Mouse (Mus musculus): ENCODE data around the gene Osgin1. TPM values are rescaled to one million over a fixed set of nuclear protein-coding genes. Genes with fewer than 3 reads are reported as not detected.

The Osgin1 gene
- polyA plus RNA-seq, 1 experiment from 2014 or later: 0.76 TPM

- Histone ChIP-seq H3K4me1 (peaks cover 23% of the 10 kb centered on the region), H3K4me2 (replicated peaks) (no peak overlapping the region), H3K27me3 (no peaks in the 10 kb centered on the region), H3K36me3 (no peaks in the 10 kb centered on the region), H3K4me3 (no peak overlapping the region), H3K9me3 (no peaks in the 10 kb centered on the region), H3K27ac (no peak overlapping the region; the same call in 1 of the 2 replicates), H3K9ac (no peak overlapping the region)
- 88% methylated on average over 10 of the region's 10 CpGs for WGBS
- ATAC-seq (ENCODE audit: low FRiP score, low read depth): no peak
Observed at GRCm38 (mm10) chr8:119425533-119425932, 8.4 kb upstream of the Osgin1 start.

DNA sequence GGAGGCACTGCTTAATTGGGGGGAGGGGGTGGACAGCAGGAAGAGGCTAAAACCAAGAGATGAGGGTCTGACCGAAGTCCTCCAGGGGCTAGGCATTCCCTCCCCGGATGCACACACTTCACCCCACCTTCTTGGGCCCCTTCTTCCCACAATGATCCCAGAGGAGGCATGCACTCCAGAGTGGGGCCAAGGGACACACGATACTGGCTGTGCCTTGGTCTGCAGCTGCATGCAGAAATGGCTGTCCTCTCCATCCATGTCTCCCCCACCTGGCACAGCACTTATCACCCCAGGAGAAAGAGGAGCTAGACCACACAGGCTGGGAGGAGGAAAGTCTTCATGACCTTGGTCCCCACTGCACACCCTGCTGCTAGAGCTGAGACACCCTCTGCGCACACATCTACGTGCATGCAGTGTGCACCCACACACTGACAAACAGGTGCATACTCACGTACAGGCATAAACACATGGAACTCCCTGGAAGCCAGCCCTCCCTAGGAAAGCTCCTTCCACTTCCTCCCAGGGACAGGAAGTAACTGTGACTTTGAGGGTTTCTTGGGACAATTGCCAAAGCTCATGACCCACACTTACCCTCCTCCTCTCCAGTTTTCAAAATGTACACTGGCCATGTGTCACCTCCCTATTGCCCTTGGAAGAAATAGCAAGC, 7.7 kb upstream of the Osgin1 start:
- no peaks in the 10 kb centered on the region for H3K27me3 ChIP-seq
- H3K4me3 ChIP-seq: no peak overlapping the region
- H3K9ac ChIP-seq: no peak overlapping the region
- 75% methylated on average over 6 of the region's 6 CpGs for WGBS
- H3K4me2 ChIP-seq (replicated peaks): no peak overlapping the region
- ATAC-seq (ENCODE audit: low FRiP score, low read depth): no peak
- H3K36me3 ChIP-seq: no peaks in the 10 kb centered on the region
- peaks cover 23% of the 10 kb centered on the region for H3K4me1 ChIP-seq
- H3K9me3 ChIP-seq: no peaks in the 10 kb centered on the region
- peak overlapping the region; percentile 61; the same call in 1 of the 2 replicates for H3K27ac ChIP-seq

DNA sequence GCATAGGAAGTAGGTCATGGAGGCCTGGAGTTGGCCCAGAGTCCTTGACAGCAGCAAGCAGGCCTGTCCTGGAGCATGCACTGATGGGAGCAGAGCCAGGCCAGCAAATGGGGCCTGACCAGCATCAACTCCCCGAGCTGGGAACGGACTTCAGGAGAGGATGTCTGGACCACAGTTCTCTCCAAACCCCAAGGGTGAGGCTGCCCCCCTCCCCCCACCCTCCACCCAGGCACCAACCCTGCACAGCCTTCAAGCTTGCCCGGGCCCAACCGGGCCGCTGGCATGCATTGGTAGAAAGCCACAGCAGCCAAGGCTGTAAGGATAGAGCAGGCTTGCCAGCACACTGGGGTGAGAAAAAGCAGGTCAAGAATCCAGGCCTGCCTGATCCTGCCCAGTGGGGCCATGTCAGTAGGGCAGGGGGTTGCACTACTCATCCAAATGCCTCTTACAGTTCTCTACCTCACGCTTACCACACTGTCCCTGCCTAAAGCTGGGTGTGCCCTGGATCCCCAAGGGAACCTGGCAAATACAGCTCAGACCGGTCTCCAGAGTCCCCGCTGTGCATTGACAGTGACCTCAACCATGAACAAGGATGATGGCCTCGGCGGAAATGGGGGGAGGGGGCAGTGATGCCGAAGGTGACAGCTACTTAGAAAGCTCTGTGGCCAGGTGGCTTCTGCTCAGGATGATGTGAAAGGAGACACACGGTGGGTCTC, 6.1 kb upstream of the Osgin1 start:
- H3K4me1 ChIP-seq: peaks cover 13% of the 10 kb centered on the region
- 75% methylated on average over 12 of the region's 12 CpGs for WGBS
- H3K4me3 ChIP-seq: no peak overlapping the region
- no peaks in the 10 kb centered on the region for H3K9me3 ChIP-seq
- H3K27me3 ChIP-seq: no peaks in the 10 kb centered on the region
- H3K27ac ChIP-seq: no peak overlapping the region
- no peaks in the 10 kb centered on the region for H3K36me3 ChIP-seq
- no peak overlapping the region for H3K4me2 ChIP-seq (replicated peaks)
- no peak for ATAC-seq (ENCODE audit: low FRiP score, low read depth)
- H3K9ac ChIP-seq: no peak overlapping the region

DNA sequence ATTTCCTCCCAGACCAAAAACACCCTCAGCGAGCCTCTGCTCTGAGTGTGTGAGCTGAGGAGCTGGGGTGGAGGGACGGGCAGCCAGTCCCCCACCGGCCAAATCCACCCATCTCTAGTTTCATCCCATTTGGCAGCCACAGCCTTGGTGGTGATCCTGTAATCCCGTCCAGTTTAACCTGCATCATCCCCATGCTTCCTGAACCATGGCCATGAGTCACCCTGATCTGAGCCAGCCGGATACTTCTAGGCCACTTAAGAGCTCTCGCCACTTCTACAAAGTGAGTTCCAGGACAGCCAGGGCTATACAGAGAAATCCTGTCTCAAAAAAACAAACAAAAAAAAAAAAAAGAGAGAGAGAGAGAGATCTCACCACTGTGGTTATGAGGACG, 5.6 kb upstream of the Osgin1 start:
- no peaks in the 10 kb centered on the region for H3K9me3 ChIP-seq
- H3K36me3 ChIP-seq: no peaks in the 10 kb centered on the region
- ATAC-seq (ENCODE audit: low FRiP score, low read depth): no peak
- no peak overlapping the region for H3K4me2 ChIP-seq (replicated peaks)
- H3K27me3 ChIP-seq: no peaks in the 10 kb centered on the region
- H3K27ac ChIP-seq: no peak overlapping the region
- 70% methylated on average over 7 of the region's 7 CpGs for WGBS
- H3K4me3 ChIP-seq: no peak overlapping the region
- peaks cover 13% of the 10 kb centered on the region for H3K4me1 ChIP-seq
- H3K9ac ChIP-seq: no peak overlapping the region

GRCm38 (mm10) chr8:119428766-119429327, 5.1 kb upstream of the Osgin1 start:
- no peak for ATAC-seq (ENCODE audit: low FRiP score, low read depth)
- no peaks in the 10 kb centered on the region for H3K27me3 ChIP-seq
- no peak overlapping the region for H3K4me2 ChIP-seq (replicated peaks)
- 79% methylated on average over 5 of the region's 5 CpGs for WGBS
- no peak overlapping the region for H3K9ac ChIP-seq
- H3K36me3 ChIP-seq: no peaks in the 10 kb centered on the region
- H3K4me3 ChIP-seq: no peak overlapping the region
- no peak overlapping the region for H3K27ac ChIP-seq
- H3K9me3 ChIP-seq: no peaks in the 10 kb centered on the region
- peaks cover 8% of the 10 kb centered on the region for H3K4me1 ChIP-seq

- Histone ChIP-seq H3K9me3 (no peaks in the 10 kb centered on the region), H3K27me3 (no peaks in the 10 kb centered on the region), H3K27ac (no peak overlapping the region), H3K4me3 (no peak overlapping the region), H3K36me3 (no peaks in the 10 kb centered on the region), H3K9ac (no peak overlapping the region), H3K4me2 (replicated peaks) (no peak overlapping the region), H3K4me1 (peaks cover 5% of the 10 kb centered on the region; the same call in 1 of the 2 replicates)
- ATAC-seq (ENCODE audit: low FRiP score, low read depth): no peak
- WGBS: 84% methylated on average over 3 of the region's 3 CpGs
Observed at GRCm38 (mm10) chr8:119429552-119429951, 4.4 kb upstream of the Osgin1 start.

GRCm38 (mm10) chr8:119430250-119430649, 3.7 kb upstream of the Osgin1 start:
- H3K9me3 ChIP-seq: no peaks in the 10 kb centered on the region
- H3K4me3 ChIP-seq: no peak overlapping the region
- H3K27ac ChIP-seq: no peak overlapping the region
- no peak for ATAC-seq (ENCODE audit: low FRiP score, low read depth)
- H3K36me3 ChIP-seq: no peaks in the 10 kb centered on the region
- H3K9ac ChIP-seq: no peak overlapping the region
- no peak overlapping the region for H3K4me2 ChIP-seq (replicated peaks)
- WGBS: 69% methylated on average over 8 of the region's 8 CpGs
- peaks cover 5% of the 10 kb centered on the region; the same call in 1 of the 2 replicates for H3K4me1 ChIP-seq
- no peaks in the 10 kb centered on the region for H3K27me3 ChIP-seq

DNA sequence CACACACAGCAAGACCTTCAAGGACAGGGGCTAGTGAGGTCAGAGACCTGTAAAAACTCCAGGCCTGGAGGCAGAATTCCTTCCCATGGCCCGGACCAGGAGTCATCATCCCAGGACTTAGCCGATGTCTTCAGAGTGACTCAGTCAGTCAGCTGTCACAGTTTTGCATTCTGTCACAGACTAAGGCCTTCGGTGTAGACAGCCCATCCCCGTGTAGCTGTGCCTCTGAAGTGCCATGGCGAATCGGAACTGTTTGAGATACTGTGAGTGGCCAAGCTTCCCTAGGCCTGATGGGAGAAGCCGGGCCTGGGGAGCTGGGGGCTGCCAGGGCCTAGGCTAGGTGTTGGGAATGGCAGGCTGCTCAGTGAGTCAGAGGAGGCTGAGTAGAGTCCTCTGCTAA, 3.2 kb upstream of the Osgin1 start:
- H3K36me3 ChIP-seq: no peaks in the 10 kb centered on the region
- no peaks in the 10 kb centered on the region for H3K9me3 ChIP-seq
- H3K4me1 ChIP-seq: peaks cover 5% of the 10 kb centered on the region; the same call in 1 of the 2 replicates
- H3K27me3 ChIP-seq: no peaks in the 10 kb centered on the region
- H3K9ac ChIP-seq: no peak overlapping the region
- no peak for ATAC-seq (ENCODE audit: low FRiP score, low read depth)
- H3K4me3 ChIP-seq: no peak overlapping the region
- H3K27ac ChIP-seq: no peak overlapping the region
- 87% methylated on average over 7 of the region's 7 CpGs for WGBS
- no peak overlapping the region for H3K4me2 ChIP-seq (replicated peaks)

DNA sequence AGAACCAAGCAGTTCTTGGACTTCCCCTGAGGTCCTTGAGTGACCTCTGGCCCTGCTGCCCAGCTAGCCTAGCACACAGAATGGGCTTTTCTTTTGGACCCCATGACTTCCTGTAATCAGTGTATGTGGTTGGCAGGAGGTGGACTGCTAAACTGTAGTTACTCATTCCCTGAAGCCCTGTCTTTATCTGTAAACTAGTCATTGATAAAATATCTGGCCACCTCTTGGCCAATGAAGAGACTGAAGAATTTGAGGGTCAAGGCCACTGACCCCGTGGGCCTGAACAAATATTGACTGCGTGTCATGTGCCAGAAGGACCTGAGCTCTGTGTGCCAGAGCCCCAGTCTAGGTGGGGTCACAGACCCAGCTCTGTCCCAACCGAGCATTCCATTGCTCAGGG, 1.6 kb upstream of the Osgin1 start:
- H3K4me1 ChIP-seq: peaks cover 14% of the 10 kb centered on the region
- no peaks in the 10 kb centered on the region for H3K27me3 ChIP-seq
- no peak for ATAC-seq (ENCODE audit: low FRiP score, low read depth)
- WGBS: 68% methylated on average over 3 of the region's 3 CpGs
- H3K4me3 ChIP-seq: no peak overlapping the region
- no peak overlapping the region for H3K4me2 ChIP-seq (replicated peaks)
- H3K27ac ChIP-seq: no peak overlapping the region
- H3K9ac ChIP-seq: no peak overlapping the region
- H3K36me3 ChIP-seq: no peaks in the 10 kb centered on the region
- no peaks in the 10 kb centered on the region for H3K9me3 ChIP-seq

- 67% methylated on average over 6 of the region's 6 CpGs for WGBS
- no peak for ATAC-seq (ENCODE audit: low FRiP score, low read depth)
- Histone ChIP-seq H3K9ac (peak overlapping the region; percentile 1; the same call in 1 of the 2 replicates), H3K27me3 (no peaks in the 10 kb centered on the region), H3K4me3 (no peak overlapping the region), H3K27ac (no peak overlapping the region), H3K9me3 (no peaks in the 10 kb centered on the region), H3K4me1 (peaks cover 8% of the 10 kb centered on the region), H3K36me3 (no peaks in the 10 kb centered on the region), H3K4me2 (replicated peaks) (no peak overlapping the region)
Observed at GRCm38 (mm10) chr8:119434569-119434968, 645 bp downstream of the Osgin1 start.

DNA sequence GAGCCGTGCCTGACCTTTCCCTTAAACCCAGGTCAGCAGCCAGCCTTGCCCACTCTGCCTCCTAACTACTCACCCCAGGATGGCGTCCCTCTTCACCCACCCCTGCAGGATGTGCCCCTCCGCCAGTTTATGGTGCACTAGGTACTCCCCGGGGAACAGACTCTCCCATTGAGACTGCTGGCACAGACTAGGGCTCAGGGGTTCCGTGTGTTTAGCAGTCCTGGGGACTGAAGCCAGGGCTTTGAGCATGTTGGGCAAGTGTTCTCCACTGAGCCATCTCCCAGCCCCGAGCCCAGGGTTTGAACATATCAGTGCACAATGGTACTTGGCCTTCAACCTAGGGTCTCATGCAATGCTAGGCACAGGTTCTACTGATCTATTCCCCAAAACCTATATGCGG, 1.6 kb downstream of the Osgin1 start:
- no peaks in the 10 kb centered on the region for H3K9me3 ChIP-seq
- H3K27me3 ChIP-seq: no peaks in the 10 kb centered on the region
- ATAC-seq (ENCODE audit: low FRiP score, low read depth): no peak
- H3K36me3 ChIP-seq: no peaks in the 10 kb centered on the region
- no peak overlapping the region for H3K9ac ChIP-seq
- H3K27ac ChIP-seq: no peak overlapping the region
- H3K4me2 ChIP-seq (replicated peaks): no peak overlapping the region
- 84% methylated on average over 7 of the region's 7 CpGs for WGBS
- H3K4me3 ChIP-seq: no peak overlapping the region
- H3K4me1 ChIP-seq: peaks cover 16% of the 10 kb centered on the region

DNA sequence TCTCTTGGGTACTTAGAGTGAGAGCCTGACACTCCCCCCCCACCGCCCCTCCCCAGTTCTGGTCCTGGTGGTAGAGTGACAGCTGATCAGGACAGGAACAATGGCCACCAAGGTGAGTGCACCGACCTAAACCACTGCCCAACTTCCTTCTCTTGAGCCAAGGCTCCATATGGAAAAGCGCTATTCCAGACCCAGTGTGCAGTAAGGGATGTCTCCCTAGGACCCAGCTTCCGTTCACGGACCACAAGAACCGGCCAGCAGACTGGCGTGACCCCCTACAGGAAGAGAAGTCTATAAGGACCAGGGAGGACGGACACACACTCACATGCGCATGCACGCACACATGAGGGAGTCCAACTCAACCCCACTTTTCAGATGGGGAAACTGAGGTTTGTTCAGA, 2.4 kb downstream of the Osgin1 start:
- peaks cover 22% of the 10 kb centered on the region for H3K4me1 ChIP-seq
- H3K4me2 ChIP-seq (replicated peaks): no peak overlapping the region
- H3K27me3 ChIP-seq: peaks cover 1% of the 10 kb centered on the region; the same call in 1 of the 2 replicates
- H3K36me3 ChIP-seq: no peaks in the 10 kb centered on the region
- no peak for ATAC-seq (ENCODE audit: low FRiP score, low read depth)
- no peak overlapping the region for H3K27ac ChIP-seq
- no peaks in the 10 kb centered on the region for H3K9me3 ChIP-seq
- no peak overlapping the region for H3K9ac ChIP-seq
- no peak overlapping the region for H3K4me3 ChIP-seq
- 85% methylated on average over 10 of the region's 10 CpGs for WGBS

Measured in limb, embryonic 13.5 days (tissue).